Mouse (Mus musculus): ENCODE data around the gene Tacr1.
A peak's percentile ranks its signal among the peaks of the same experiment; 100 is the strongest.

Gene Tacr1

DNA sequence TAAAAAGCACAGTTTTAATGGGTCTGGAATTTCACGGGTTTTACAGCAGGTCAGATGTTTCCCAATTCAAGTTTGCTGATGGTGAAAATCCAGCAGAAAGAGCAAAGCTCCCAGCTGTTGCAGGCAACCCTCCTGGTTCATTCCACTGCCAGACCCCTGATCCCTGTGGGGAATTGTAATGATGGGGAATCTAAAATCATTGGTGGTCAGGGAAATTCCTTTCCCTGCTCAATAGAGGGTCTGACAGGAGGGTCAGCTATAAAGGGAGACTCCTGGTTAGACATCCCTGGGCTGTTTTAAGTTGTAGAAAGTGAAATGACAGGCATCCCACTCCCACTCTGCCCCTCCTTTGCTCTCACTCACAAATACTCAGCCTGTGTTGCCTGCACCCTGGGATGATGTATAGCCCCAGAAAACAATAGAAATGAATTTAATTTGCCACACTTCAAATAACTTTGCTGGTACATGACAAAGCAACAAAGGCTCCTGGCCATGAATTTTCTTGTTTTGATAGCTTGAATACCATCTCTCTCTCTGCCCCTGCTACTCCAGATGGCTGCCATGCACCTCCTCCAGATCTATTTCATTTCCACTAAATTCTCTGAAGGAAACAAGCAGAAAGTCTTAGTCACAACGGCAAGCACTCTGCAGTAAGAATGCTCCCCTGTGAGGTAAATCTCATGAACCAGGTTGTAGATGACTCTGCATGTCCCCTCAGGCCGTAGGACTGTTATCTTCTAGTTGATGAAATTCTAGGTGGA lies 123.2 kb downstream of the Tacr1 start:
- no peak for DNase-seq

DNA sequence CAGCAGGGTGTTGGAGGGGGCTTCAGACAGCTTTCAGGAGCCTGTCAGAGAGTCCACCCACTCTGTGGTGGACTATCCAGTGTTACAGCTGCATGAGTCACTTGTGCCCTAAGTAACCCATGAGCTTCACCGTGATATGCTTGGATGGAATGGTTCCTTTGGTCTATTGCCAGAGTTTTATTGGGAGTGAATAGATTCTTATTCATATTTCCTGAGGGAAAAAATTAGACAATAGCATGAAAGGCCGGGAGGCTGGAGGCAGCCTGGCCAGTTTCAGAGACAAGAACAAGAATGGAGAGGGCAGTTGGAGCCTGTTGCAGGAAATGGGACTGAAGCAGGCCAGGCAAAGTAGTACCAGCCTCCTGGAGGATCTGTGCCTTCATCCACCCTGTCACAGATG lies 126.5 kb downstream of the Tacr1 start:
- DNase-seq = no peak

DNA sequence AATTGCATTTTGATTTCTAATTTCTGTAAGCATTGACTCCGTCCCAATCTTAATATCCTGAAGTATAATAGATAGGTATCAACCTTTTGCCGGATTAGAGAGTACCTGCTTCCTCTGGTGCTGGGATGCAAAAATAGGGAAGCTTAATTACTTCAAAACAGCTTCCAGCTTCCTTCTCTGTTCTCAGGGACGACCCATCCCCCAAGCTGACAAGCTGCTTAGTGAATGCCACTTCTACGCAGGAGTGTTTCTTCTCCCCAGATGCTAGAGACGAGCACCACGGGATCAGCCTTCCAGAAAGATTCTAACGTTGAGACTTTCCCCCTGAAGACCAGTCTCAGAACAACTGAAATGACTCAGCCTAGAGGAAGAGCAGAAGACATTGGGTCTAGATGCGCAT lies 134.5 kb downstream of the Tacr1 start:
- no peak for DNase-seq

DNA sequence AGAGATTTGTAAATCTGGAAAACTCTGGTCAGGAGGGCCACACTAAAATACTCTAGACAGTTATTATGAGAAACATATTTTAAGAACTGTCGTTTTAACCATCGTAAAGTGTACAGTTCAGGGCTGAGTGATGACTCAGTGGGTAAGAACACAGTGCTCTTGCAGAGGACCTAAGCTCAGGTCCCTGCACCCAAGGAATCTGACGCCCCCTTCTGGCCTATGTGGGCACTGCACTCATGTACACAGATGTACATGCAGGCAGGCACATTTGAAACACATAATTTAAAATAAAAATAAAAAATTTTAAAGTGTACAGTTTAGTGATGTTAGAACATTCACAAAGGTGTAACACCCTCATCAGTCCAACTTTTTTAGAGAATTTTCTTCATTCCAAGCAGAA lies 147.1 kb downstream of the Tacr1 start:
- peak in 1 of 2 experiments; percentile 6 for DNase-seq

DNA sequence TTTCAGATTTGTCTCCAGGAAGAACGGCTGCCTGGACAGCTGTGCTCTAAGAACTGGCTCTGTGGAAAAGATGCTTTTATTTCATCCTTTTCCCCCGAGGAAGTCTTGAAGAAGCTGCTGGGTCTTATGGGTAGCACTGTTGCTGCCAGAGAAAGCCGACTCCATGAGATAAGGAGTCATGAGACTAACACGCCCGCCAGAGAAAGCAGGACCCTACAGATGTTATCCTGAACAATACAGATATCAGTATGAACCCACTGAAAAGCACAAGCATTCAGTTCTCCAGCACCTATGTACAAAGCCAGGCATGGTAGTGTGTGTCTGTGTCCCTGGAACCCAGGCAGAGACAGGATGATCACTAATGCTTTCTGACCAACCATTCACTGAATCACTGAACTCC lies 173.3 kb downstream of the Tacr1 start:
- no peak for DNase-seq

DNA sequence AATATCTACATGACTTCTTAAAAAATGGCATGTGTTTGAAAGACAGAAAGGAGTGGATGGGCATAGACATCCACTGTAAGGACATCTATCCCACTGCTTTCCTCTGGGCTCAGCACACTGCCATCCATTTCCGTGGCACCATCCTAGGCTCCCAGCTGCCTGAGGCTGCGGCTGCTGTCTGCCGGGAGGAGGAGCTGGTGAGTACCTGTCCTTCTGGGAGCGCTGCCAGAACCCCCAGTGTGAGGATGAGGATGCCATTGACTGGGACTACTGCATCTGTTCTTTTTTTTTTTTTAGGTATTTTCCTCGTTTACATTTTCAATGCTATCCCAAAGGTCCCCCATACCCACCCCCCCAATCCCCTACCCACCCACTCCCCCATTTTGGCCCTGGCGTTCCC lies 183.3 kb downstream of the Tacr1 start:
- DNase-seq = no peak

DNA sequence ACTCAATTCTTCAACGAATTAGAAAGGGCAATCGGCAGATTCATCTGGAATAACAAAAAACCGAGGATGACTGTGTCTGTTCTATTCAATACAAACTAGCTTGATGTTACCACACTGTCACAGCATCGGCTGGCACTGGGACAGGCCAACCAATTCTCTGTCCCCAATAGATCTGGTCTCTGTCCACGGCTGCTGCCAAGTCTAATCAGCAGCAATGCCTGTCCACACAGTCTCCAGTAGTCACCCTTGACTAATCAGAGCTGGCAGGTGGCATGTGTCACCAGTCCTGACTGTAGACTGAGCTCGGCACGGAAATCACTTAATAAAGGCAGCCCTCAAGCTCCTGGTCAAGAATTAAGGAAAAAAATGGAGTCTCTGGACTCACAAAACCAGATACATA lies 187.3 kb downstream of the Tacr1 start:
- no peak for DNase-seq

DNA sequence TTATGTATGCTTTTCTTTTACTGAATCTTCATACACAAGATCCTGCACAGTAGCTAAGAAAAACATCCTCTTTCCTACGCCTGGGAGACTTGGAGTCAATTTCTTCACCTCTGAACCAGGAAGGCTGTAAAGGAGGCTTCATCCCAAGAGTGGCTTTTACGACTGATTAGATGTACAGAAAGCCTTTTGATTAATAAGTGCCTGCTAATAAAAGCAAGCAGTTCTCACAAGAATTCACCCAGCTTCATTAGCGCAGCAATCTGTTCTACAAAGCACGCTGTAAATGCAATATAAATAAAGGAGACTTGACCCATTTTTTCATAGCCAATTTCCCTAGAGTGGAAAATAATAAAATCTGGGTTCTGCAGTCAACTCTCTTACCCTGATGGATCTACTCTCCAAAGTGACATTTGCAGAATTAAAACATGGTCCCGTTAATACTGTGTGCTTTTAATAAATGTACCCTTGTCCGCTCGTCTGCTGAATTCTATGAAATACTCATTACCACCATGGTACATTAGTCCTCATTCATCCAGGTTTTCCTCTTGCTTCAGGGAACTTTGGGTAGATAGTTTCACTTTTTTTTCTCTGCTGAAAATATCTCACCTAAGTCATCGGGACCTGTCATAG lies 193.4 kb downstream of the Tacr1 start:
- no peak for DNase-seq

DNA sequence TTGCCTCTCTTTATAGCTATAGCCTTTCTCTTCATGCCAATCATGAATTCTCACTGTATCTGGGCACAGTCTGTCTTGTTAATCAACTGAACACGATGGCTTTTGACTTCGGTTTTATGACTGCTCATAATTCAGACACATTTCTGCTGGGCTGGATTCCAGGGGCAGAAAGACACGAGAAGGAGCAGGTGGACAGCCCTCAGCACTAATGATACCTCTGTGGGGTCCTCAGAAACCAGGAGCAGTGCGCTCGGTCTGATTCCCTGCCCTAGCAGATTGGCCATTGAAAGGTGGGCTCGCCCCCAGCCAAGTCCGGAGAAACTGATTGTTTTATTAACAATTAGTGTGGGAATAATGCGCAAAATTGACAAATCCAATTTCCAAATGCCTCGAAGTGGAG lies 201.1 kb downstream of the Tacr1 start:
- no peak for DNase-seq

DNA sequence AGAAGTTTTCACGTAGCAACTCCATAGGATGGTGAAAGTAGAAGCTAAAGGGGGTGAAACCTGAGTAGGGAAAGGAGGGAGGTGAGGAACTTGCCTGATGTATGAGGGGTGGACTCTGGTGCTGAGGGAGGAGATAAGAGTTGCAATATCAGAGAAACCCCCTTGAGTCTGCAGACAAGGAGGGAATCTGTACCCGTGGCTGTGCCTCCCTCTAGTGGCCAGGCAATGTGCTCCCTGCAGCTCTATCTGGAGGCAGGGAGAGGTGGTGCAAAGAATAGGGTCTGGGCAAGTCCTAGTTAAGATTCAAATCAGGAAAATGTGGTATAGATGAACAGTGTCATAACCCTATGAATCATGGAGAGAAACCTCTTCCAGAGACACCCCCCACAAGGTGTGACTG lies 201.5 kb downstream of the Tacr1 start:
- peak; percentile 20 to 70 for DNase-seq

DNA sequence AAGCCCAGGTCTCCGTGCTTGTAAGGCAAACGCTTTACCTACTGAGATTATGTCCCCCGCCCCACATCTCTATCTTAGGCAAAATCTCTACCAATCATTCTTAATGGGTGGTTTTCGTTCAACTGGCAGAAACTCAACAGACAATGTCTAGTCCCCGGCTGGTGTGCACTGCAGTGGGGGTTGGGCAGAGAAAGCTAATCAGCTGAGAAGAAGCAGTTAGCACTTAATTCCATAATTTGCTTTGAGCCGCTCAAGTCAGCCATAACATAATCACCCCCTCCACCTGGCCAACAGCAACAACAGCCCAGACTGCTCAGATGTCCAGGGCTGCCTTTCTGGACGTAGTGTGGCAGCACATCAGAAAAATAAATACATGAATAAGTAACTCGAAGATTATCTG lies 202.7 kb downstream of the Tacr1 start:
- DNase-seq = no peak

DNA sequence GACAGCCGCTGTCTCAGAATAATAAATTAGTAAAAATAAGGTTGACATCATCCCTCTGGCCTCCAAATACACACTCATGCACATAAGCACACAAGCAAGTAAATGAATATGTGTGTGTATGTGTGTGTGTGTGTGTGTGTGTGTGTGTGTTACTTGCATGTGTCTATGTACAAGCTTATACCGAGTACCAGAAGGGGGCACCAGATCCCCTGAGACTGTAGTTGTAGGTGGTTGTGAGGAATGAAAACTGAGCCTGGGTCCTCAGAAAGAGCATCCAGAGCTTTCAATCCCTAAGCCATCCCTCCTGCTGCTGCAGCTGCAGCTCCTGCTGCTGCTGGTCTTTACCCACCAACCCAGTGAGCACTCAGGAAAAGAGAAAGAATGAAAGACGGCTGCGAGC lies 206.6 kb downstream of the Tacr1 start:
- DNase-seq = no peak

DNA sequence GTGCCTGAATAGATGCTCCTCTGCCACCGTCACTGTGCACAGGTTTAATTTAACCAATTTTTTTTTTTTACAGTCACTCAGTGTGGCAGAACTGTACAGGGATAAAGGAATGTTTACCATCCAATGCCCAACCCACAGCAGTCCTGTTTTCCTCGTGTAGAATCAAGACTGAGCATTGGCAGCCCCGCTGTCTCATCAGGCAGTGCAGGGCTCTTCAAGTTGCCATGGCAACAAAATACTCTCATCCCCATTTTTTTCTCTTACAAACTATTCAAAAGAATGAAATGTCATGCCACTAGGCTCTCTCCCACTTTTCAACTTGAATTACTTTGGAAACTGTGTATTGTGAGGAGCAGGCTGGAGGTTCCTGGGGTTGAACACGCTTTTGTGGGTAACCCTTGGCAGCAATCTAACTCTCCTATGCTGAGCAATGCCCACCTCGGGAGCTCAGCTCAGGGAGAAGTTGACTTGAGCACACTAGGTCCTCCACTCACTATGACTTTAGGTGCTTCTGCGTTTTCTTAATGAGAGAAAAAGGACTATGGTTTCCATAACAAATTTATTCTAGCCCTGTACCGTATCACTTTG lies 207.3 kb downstream of the Tacr1 start:
- no peak for DNase-seq

All from kidney, postnatal 36 days (tissue).